Mouse (Mus musculus) neural tube, embryonic 13.5 days (tissue): ENCODE measurements at regions not wholly inside any gene's neighbourhood (a gene's known extent, or its start where the extent isn't known, plus 50 kb on each side); places are given as distances from the start of the nearest gene placed in this dataset.
A peak's percentile ranks its signal among the peaks of the same experiment; 100 is the strongest.

Experiments
- ATAC-seq: fragments of 200-750 bp; cut with Nextera tagmentation; 2 replicates; pipeline ENCODE4 v1.8.0; 2017; ENCODE audit warnings: low read depth, mild to moderate bottlenecking, moderate TSS enrichment, moderate library complexity
- H3K27ac ChIP-seq: fragments of 300-500 bp; sonication (generic); replicated peaks from 2 replicates; pipeline ENCODE4 v1.5.1; 2015; ENCODE audit warnings: moderate library complexity, mild to moderate bottlenecking, inconsistent platforms
- H3K27me3 ChIP-seq: fragments of 300-500 bp; sonication (generic); 2 replicates; pipeline ENCODE4 v1.6.1; 2015; ENCODE audit warnings: mild to moderate bottlenecking, inconsistent platforms
- H3K36me3 ChIP-seq: fragments of 300-500 bp; sonication (generic); 2 replicates; pipeline ENCODE4 v1.6.1; 2015; ENCODE audit warnings: mild to moderate bottlenecking, inconsistent platforms
- H3K4me1 ChIP-seq: fragments of 300-500 bp; sonication (generic); replicated peaks from 2 replicates; pipeline ENCODE4 v1.6.1; 2015; ENCODE audit warnings: inconsistent platforms
- H3K4me2 ChIP-seq: fragments of 300-500 bp; sonication (generic); 2 replicates; pipeline ENCODE4 v1.6.1; 2015; ENCODE audit warnings: inconsistent platforms, mild to moderate bottlenecking, moderate library complexity
- H3K4me3 ChIP-seq: fragments of 300-500 bp; sonication (generic); 2 replicates; pipeline ENCODE4 v1.5.1; 2015; ENCODE audit warnings: mild to moderate bottlenecking, inconsistent platforms
- H3K9ac ChIP-seq: fragments of 300-500 bp; sonication (generic); 2 replicates; pipeline ENCODE4 v1.6.1; 2015; ENCODE audit warnings: moderate library complexity, mild to moderate bottlenecking, inconsistent platforms
- H3K9me3 ChIP-seq: fragments of 300-500 bp; sonication (generic); 2 replicates; pipeline ENCODE4 v1.6.1; 2016; ENCODE audit warnings: inconsistent platforms
- WGBS: fragments of 180-500 bp; shearing (Covaris S2); methylation state at CpG from one replicate; pipeline ENCODE4 v1.1.7; 2015; 5-methylcytosine and 5-hydroxymethylcytosine counted together

DNA sequence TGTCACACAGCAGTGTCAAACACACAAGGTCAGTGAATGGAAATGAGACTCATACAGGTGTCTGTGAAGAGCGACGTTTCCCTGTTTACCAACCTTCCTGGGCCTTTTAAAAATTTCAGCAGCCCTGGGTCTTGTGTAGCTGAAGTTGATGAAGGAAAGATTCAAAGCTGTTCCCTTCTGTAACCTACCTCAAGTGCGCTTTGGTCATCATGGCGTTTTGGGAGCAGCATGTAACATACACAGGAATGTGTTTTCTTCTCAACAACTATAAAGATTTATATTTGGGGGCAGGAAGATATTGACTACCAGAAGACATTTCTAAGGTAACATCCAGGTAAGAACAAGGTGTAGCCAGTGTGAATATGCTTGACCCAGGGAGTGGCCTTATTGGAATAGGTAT lies 466.9 kb upstream of the Cdh4 start:
- no peaks in the 10 kb centered on the region; the same call in 1 of the 2 replicates for H3K4me1 ChIP-seq
- no peak for ATAC-seq
- H3K4me2 ChIP-seq: no peak overlapping the region
- no peak overlapping the region for H3K4me3 ChIP-seq
- no peaks in the 10 kb centered on the region for H3K9me3 ChIP-seq
- no peaks in the 10 kb centered on the region for H3K36me3 ChIP-seq
- H3K9ac ChIP-seq: no peak overlapping the region
- WGBS: 94% methylated on average over 4 of the region's 4 CpGs
- no peak overlapping the region for H3K27ac ChIP-seq
- no peaks in the 10 kb centered on the region for H3K27me3 ChIP-seq

DNA sequence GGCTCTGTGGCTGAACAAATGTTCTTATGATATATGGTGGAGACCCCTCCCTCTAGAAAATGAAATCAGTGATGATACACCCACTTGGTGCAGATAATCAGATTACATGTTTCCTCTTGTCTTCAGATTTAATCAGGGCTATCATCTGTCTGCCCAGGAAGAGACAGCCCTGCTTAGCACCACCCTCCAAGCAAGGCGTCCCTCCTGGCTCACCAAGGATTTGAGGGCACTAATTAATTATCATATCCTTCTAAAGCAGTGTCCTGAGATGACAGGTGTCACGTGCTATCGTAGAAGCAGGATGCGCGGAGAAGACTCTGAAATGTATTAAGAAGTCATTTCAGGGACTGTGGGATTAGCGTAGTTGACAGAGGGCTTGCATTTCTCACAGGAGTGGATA lies 466.2 kb upstream of the Cdh4 start:
- 80% methylated on average over 6 of the region's 6 CpGs for WGBS
- H3K4me2 ChIP-seq: no peak overlapping the region
- H3K36me3 ChIP-seq: no peaks in the 10 kb centered on the region
- no peaks in the 10 kb centered on the region for H3K9me3 ChIP-seq
- no peak overlapping the region for H3K27ac ChIP-seq
- H3K4me3 ChIP-seq: no peak overlapping the region
- no peaks in the 10 kb centered on the region; the same call in 1 of the 2 replicates for H3K4me1 ChIP-seq
- no peaks in the 10 kb centered on the region for H3K27me3 ChIP-seq
- no peak for ATAC-seq
- no peak overlapping the region for H3K9ac ChIP-seq

GRCm38 (mm10) chr2:178976495-178976894 lies 465.7 kb upstream of the Cdh4 start:
- Histone ChIP-seq H3K4me1 (no peaks in the 10 kb centered on the region; the same call in 1 of the 2 replicates), H3K36me3 (no peaks in the 10 kb centered on the region), H3K9me3 (no peaks in the 10 kb centered on the region), H3K27ac (no peak overlapping the region), H3K4me2 (no peak overlapping the region), H3K4me3 (no peak overlapping the region), H3K9ac (no peak overlapping the region; the same call in 1 of the 2 replicates), H3K27me3 (no peaks in the 10 kb centered on the region)
- WGBS: 77% methylated on average over 3 of the region's 3 CpGs
- ATAC-seq: no peak

GRCm38 (mm10) chr2:178979451-178979850 lies 462.8 kb upstream of the Cdh4 start:
- no peaks in the 10 kb centered on the region for H3K36me3 ChIP-seq
- no peak overlapping the region for H3K4me2 ChIP-seq
- no peak overlapping the region for H3K9ac ChIP-seq
- no peaks in the 10 kb centered on the region for H3K9me3 ChIP-seq
- peaks cover 7% of the 10 kb centered on the region for H3K4me1 ChIP-seq
- no peak overlapping the region for H3K27ac ChIP-seq
- H3K4me3 ChIP-seq: no peak overlapping the region
- 87% methylated on average over 9 of the region's 9 CpGs for WGBS
- H3K27me3 ChIP-seq: no peaks in the 10 kb centered on the region
- ATAC-seq: no peak

DNA sequence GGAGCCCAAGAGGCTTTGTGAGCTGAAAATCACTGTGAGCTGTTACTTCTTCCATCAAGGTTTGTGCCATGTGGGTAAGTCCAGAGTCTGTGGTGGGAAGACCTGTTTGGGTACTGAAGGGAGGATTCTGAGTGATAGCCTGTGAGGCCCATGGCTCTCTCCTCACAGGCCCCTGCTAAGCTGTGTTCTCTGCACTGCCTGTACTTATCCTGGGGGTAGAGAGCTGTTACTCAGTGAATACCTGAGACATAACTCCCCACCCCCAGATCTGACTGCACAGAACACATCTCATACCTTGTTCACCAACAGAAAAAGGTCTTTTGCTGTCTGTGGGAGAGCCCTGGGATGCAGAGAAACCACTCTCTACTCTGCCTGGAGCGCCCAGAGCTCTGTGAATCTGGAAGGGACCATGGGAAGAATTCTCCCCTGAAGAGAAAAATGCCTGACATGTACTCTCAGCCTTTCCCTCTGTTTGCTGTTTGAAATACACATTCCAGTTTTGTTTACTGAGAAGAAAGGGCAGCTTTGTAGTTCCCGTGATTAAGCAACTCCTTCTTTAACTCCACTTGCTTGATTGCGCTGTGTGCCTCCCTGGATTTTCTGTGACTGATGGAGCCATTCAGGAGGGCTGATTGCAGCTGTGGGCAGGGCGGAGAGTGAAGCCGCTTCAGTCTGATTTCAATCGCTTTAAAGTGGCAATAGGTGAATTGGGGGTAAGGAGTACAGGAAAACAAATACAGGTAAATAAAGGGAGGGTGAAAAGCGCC lies 460.3 kb upstream of the Cdh4 start:
- no peak overlapping the region for H3K4me2 ChIP-seq
- H3K9ac ChIP-seq: no peak overlapping the region
- H3K9me3 ChIP-seq: no peaks in the 10 kb centered on the region
- no peak overlapping the region for H3K4me3 ChIP-seq
- no peak overlapping the region for H3K27ac ChIP-seq
- no peak for ATAC-seq
- no peaks in the 10 kb centered on the region for H3K27me3 ChIP-seq
- no peaks in the 10 kb centered on the region for H3K36me3 ChIP-seq
- WGBS: 22% methylated on average over 7 of the region's 7 CpGs
- H3K4me1 ChIP-seq: peaks cover 7% of the 10 kb centered on the region

DNA sequence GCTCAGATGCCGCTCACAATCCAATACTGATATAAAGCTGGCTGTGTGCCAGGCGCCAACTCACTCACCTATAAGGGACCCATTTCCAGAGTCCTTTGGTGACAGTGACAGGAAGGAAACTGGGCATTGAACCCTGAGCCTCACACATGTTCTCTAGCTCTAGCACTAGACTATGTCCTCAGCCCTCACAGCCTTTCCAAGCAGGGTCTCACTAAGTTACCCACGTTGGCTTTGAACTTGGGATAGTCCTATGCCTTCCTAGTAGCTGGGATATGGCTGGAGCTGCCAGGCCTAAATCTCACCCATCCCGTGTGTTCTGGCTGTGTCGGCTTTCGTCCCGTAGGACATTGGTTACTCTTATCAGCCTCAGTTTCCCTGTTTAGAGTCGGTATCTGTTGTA lies 458.4 kb upstream of the Cdh4 start:
- H3K9ac ChIP-seq: no peak overlapping the region
- no peak for ATAC-seq
- peaks cover 7% of the 10 kb centered on the region for H3K4me1 ChIP-seq
- no peaks in the 10 kb centered on the region for H3K27me3 ChIP-seq
- no peak overlapping the region for H3K4me2 ChIP-seq
- 94% methylated on average over 8 of the region's 8 CpGs for WGBS
- H3K36me3 ChIP-seq: no peaks in the 10 kb centered on the region
- H3K27ac ChIP-seq: no peak overlapping the region
- no peak overlapping the region for H3K4me3 ChIP-seq
- no peaks in the 10 kb centered on the region for H3K9me3 ChIP-seq

- Histone ChIP-seq H3K4me2 (no peak overlapping the region), H3K27me3 (no peaks in the 10 kb centered on the region), H3K27ac (no peak overlapping the region), H3K4me1 (peaks cover 9% of the 10 kb centered on the region), H3K36me3 (no peaks in the 10 kb centered on the region), H3K9me3 (no peaks in the 10 kb centered on the region), H3K4me3 (no peak overlapping the region), H3K9ac (no peak overlapping the region)
- WGBS: 62% methylated on average over 10 of the region's 10 CpGs
- no peak for ATAC-seq
These were observed 454.3 kb upstream of the Cdh4 start for GRCm38 (mm10) chr2:178987935-178988334.

GRCm38 (mm10) chr2:178989291-178989690 lies 452.9 kb upstream of the Cdh4 start:
- Histone ChIP-seq H3K4me3 (no peak overlapping the region), H3K4me1 (peaks cover 11% of the 10 kb centered on the region), H3K36me3 (no peaks in the 10 kb centered on the region), H3K27me3 (no peaks in the 10 kb centered on the region), H3K4me2 (no peak overlapping the region), H3K9ac (no peak overlapping the region), H3K9me3 (no peaks in the 10 kb centered on the region), H3K27ac (no peak overlapping the region)
- no peak for ATAC-seq
- whole genome bisulfite sequencing: 84% methylated on average over 7 of the region's 7 CpGs

GRCm38 (mm10) chr2:178989784-178990183 lies 452.4 kb upstream of the Cdh4 start:
- Histone ChIP-seq H3K27ac (no peak overlapping the region), H3K4me3 (no peak overlapping the region), H3K9me3 (no peaks in the 10 kb centered on the region), H3K36me3 (no peaks in the 10 kb centered on the region), H3K4me2 (no peak overlapping the region), H3K9ac (no peak overlapping the region), H3K27me3 (no peaks in the 10 kb centered on the region), H3K4me1 (peaks cover 11% of the 10 kb centered on the region)
- no peak for ATAC-seq
- WGBS: 74% methylated on average over 1 of the region's 1 CpGs

DNA sequence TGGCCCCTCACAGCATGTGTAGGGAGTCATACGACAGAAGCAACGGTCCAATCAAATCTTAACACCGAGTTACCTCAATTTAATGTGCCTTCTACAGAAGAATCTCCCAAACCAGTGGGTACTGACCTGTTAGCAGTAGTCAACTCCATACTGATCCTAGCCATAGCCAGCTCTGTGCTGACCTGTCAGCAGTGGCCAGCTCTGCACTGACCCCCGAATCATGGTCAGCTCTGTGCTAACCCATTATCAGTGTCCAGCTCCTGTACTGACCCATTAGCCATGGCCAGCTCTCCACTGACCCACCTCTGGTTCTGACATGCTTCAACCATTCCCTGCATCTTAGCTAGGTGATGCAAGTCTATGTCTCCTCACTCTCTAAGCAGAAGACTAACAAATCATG lies 451.3 kb upstream of the Cdh4 start:
- H3K9me3 ChIP-seq: no peaks in the 10 kb centered on the region
- no peak overlapping the region for H3K4me3 ChIP-seq
- H3K4me1 ChIP-seq: peaks cover 11% of the 10 kb centered on the region
- WGBS: 89% methylated on average over 4 of the region's 4 CpGs
- H3K9ac ChIP-seq: no peak overlapping the region
- no peak for ATAC-seq
- H3K27me3 ChIP-seq: no peaks in the 10 kb centered on the region
- no peaks in the 10 kb centered on the region for H3K36me3 ChIP-seq
- no peak overlapping the region for H3K27ac ChIP-seq
- no peak overlapping the region for H3K4me2 ChIP-seq

GRCm38 (mm10) chr2:178992334-178993116 lies 449.7 kb upstream of the Cdh4 start:
- H3K36me3 ChIP-seq: no peaks in the 10 kb centered on the region
- peak; percentile 47; the same call in 1 of the 2 replicates for ATAC-seq
- WGBS: 52% methylated on average over 8 of the region's 8 CpGs

GRCm38 (mm10) chr2:178997921-178998320 lies 444.3 kb upstream of the Cdh4 start:
- Histone ChIP-seq H3K27me3 (no peaks in the 10 kb centered on the region), H3K27ac (no peak overlapping the region), H3K4me1 (peaks cover 2% of the 10 kb centered on the region; the same call in 1 of the 2 replicates), H3K36me3 (no peaks in the 10 kb centered on the region), H3K9ac (no peak overlapping the region), H3K9me3 (no peaks in the 10 kb centered on the region), H3K4me2 (no peak overlapping the region), H3K4me3 (no peak overlapping the region)
- WGBS: 33% methylated on average over 2 of the region's 2 CpGs
- no peak for ATAC-seq

More at GRCm38 (mm10) chr2:178992334-178993116, 449.7 kb upstream of the Cdh4 start:
- H3K4me3 ChIP-seq: no peak overlapping the region
- H3K4me2 ChIP-seq: no peak overlapping the region
- no peaks in the 10 kb centered on the region for H3K27me3 ChIP-seq
- H3K9me3 ChIP-seq: no peaks in the 10 kb centered on the region
- H3K9ac ChIP-seq: no peak overlapping the region
- peaks cover 11% of the 10 kb centered on the region for H3K4me1 ChIP-seq
- no peak overlapping the region for H3K27ac ChIP-seq
